Mouse (Mus musculus): Measurements from ENCODE around the gene Flywch2. TPM values are rescaled to one million over a fixed set of nuclear protein-coding genes. Genes with fewer than 3 reads are reported as not detected.

Gene Flywch2
- total RNA-seq, 2 experiments from 2014 or later, result 0.46 TPM; not detected in 1

DNA sequence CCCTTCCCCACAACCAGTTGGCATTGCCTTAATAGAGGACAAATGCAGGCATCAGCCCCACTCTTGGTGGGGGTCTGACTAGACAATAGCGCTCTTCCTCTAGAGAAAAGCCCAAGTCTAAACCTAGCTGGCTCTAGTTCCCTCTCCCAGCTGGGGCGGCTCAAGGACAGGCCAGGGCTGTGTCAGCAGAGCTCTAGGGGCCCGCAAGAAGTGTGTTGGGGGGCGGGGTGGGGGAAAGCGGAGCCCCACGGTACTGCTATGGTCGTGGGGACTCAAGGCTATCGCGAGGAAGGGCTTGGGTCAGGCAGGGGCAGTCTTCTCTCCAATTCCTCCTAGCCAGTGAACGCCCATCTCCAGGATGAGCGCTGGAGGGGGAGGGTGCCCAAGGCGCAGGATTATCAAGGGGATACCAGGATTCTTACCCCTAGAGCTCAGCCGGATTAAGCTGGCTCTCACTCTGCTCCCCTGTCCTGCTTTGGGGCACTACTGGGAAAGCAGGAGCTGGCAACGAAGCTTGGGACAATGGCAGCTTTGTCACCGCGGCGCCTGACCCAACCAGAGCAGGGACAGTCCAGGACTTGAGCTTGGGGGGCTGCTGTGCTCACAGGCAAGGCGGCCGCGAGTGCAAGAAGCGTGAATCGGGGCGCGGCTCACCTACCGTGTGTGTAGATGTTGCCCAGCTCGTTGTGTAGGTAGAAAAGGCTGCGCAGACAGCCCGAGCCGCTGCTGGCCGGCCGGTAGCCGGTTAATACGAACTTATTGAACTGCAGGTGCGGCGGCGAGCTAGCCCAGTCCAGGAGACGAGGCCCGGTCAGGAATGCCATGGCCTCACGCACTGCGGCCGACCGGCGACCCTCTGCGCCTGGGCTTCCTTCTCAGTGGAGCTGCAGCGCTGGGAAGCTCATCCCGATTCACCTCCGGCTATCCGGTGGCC lies 46.4 kb downstream of the Flywch2 start:
- DNase-seq, result no peak
- intact Hi-C loops (cut with DNase I), result loop anchor here (5.0 kb wide), 1 partner anchor 58 kb away; no protein-coding TSS in a partner anchor

- DNase-seq, result no peak
- intact Hi-C loops (cut with DNase I), result no loop called here
Measured at GRCm38 (mm10) chr17:23738836-23739201, 47.1 kb downstream of the Flywch2 start.

- intact Hi-C loops (cut with DNase I), result no loop called here
Measured at GRCm38 (mm10) chr17:23737493-23738445, 48.1 kb downstream of the Flywch2 start.

GRCm38 (mm10) chr17:23734341-23734740 lies 51.5 kb downstream of the Flywch2 start:
- intact Hi-C loops (cut with DNase I), result no loop called here
- no peak for DNase-seq

More at GRCm38 (mm10) chr17:23737493-23738445, 48.1 kb downstream of the Flywch2 start:
- DNase-seq, result no peak

GRCm38 (mm10) chr17:23730441-23730840 lies 55.4 kb downstream of the Flywch2 start:
- DNase-seq, result no peak
- intact Hi-C loops (cut with DNase I), result no loop called here

Small RNA genes lying within 50 kb of the gene (microRNA-seq; reads per million reads assigned to microRNA genes)
- gene Mir5125, result 0.74 to 2.5 reads per million in 2 experiments

Other genes with a start within 250 kb of the Flywch2 start
- gene Zfp213, start 221.8 kb downstream of the Flywch2 start, total RNA-seq (2021), result 1 to 10 TPM; 1.8 TPM
- gene Zfp13, start 186.6 kb downstream of the Flywch2 start, total RNA-seq (2021), result 1 to 10 TPM; 1.5 to 1.8 TPM
- not detected for gene Zscan10, start 185.2 kb downstream of the Flywch2 start, total RNA-seq (2021)
- gene Mmp25, start 140.8 kb downstream of the Flywch2 start, total RNA-seq (2021), result not detected
- gene Bicdl2, start 125.6 kb downstream of the Flywch2 start, total RNA-seq (2021), result not detected
- 100 to 1,000 TPM; 125 TPM for gene Hcfc1r1, start 112.5 kb downstream of the Flywch2 start, total RNA-seq (2021)
- gene Thoc6, start 112.2 kb downstream of the Flywch2 start, total RNA-seq (2021), result 1 to 10 TPM; 7.6 to 9.2 TPM
- gene Tnfrsf12a, start 108.6 kb downstream of the Flywch2 start, total RNA-seq (2021), result 10 to 100 TPM; 38.1 to 49.0 TPM
- gene Cldn6, start 106.8 kb downstream of the Flywch2 start, total RNA-seq (2021), result not detected
- not detected for gene Cldn9, start 102.1 kb downstream of the Flywch2 start, total RNA-seq (2021)
- gene 1520401A03Rik, start 63.3 kb downstream of the Flywch2 start, total RNA-seq (2021), result not detected
- under 1 TPM; 0.52 to 0.64 TPM for gene Pkmyt1, start 59.7 kb downstream of the Flywch2 start, total RNA-seq (2021)
- gene Paqr4, start 45.2 kb downstream of the Flywch2 start, total RNA-seq (2021), result 1 to 10 TPM; 3.6 to 4.0 TPM
- not detected for gene Kremen2, start 40.2 kb downstream of the Flywch2 start, total RNA-seq (2021)
- gene Flywch1, start 14.5 kb downstream of the Flywch2 start, total RNA-seq (2021), result 10 to 100 TPM; 34.3 to 38.0 TPM
- gene Srrm2, start 4.5 kb upstream of the Flywch2 start, total RNA-seq (2021), result 100 to 1,000 TPM; 153 to 189 TPM
- 100 to 1,000 TPM; 270 to 297 TPM for gene Elob, start 43.1 kb upstream of the Flywch2 start, total RNA-seq (2021)
- not detected for gene Prss33, start 50.0 kb upstream of the Flywch2 start, total RNA-seq (2021)
- not detected for gene Prss32, start 57.8 kb upstream of the Flywch2 start, total RNA-seq (2021)
- gene Prss41, start 58.1 kb upstream of the Flywch2 start, total RNA-seq (2021), result under 1 TPM in 1 of 2 experiments, not detected in 1; 0.37 TPM
- gene Prss21, start 82.0 kb upstream of the Flywch2 start, total RNA-seq (2021), result not detected
- gene Dcpp1, start 94.8 kb upstream of the Flywch2 start, total RNA-seq (2021), result not detected
- not detected for gene Dcpp2, start 94.8 kb upstream of the Flywch2 start, total RNA-seq (2021)
- not detected for gene Dcpp3, start 131.4 kb upstream of the Flywch2 start, total RNA-seq (2021)
- not detected for gene Sbp, start 155.6 kb upstream of the Flywch2 start, total RNA-seq (2021)
- not detected for gene Sbpl, start 169.2 kb upstream of the Flywch2 start, total RNA-seq (2021)
- gene Prss30, start 194.5 kb upstream of the Flywch2 start, total RNA-seq (2021), result not detected
- not detected for gene Prss22, start 212.0 kb upstream of the Flywch2 start, total RNA-seq (2021)

Data from gastrocnemius, postnatal 36 days (tissue).